Mouse (Mus musculus) heart, embryonic 10.5 days (tissue): ENCODE results near the gene Cdc42ep3. TPM values are rescaled to one million over a fixed set of nuclear protein-coding genes. Genes with fewer than 3 reads are reported as not detected.

Experiments
- DNase-seq: peaks from one replicate; pipeline ENCODE4 v3.0.0-alpha.2; 2017; ENCODE audit warnings: low spot score
- H3K27ac ChIP-seq: fragments of 300-500 bp; sonication (generic); 2 replicates; pipeline ENCODE4 v1.5.1; 2016; ENCODE audit warnings: mild to moderate bottlenecking
- H3K27me3 ChIP-seq: fragments of 300-500 bp; sonication (generic); 2 replicates; pipeline ENCODE4 v1.6.1; 2016; ENCODE audit warnings: mild to moderate bottlenecking; ENCODE audit not compliant: poor library complexity, insufficient read depth, severe bottlenecking
- H3K36me3 ChIP-seq: fragments of 300-500 bp; sonication (generic); 2 replicates; pipeline ENCODE4 v1.6.1; 2016; ENCODE audit warnings: mild to moderate bottlenecking, moderate library complexity
- H3K4me1 ChIP-seq: fragments of 300-500 bp; sonication (generic); 2 replicates; pipeline ENCODE4 v1.6.1; 2016; ENCODE audit warnings: mild to moderate bottlenecking
- H3K4me3 ChIP-seq: fragments of 300-500 bp; sonication (generic); 2 replicates; pipeline ENCODE4 v1.5.1; 2016; ENCODE audit warnings: mild to moderate bottlenecking, moderate library complexity
- H3K9me3 ChIP-seq: fragments of 300-500 bp; sonication (generic); 2 replicates; pipeline ENCODE4 v1.6.1; 2016; ENCODE audit warnings: mild to moderate bottlenecking, moderate library complexity
- WGBS: fragments of 180-500 bp; shearing (Covaris S2); methylation state at CpG from one replicate; pipeline ENCODE4 v1.1.7; 2016; 5-methylcytosine and 5-hydroxymethylcytosine counted together
- polyA plus RNA-seq: library from polyadenylated mRNA; unstranded; fragments of >200 nt; fragmentation: Nextera tagmentation; extraction: Ambion mirVana; gene quantifications from 2 replicates; pipeline ENCODE4 v1.2.1, GENCODE M21; 2016

Gene Cdc42ep3
- polyA plus RNA-seq, 1 experiment from 2014 or later, result 27.8 TPM

- Histone ChIP-seq H3K27me3 (no peaks in the 10 kb centered on the region), H3K9me3 (no peaks in the 10 kb centered on the region), H3K36me3 (peaks cover 19% of the 10 kb centered on the region), H3K27ac (no peak overlapping the region), H3K4me3 (no peak overlapping the region), H3K4me1 (peaks cover 23% of the 10 kb centered on the region)
- DNase-seq, result no peak
- 86% methylated on average over 11 of the region's 11 CpGs for WGBS
Measured at GRCm38 (mm10) chr17:79334701-79335100, 20.2 kb downstream of the Cdc42ep3 start.

- H3K4me3 ChIP-seq, result no peak overlapping the region
- 66% methylated on average over 9 of the region's 9 CpGs for WGBS
- H3K27me3 ChIP-seq, result no peaks in the 10 kb centered on the region
- peaks cover 13% of the 10 kb centered on the region for H3K4me1 ChIP-seq
- peaks cover 19% of the 10 kb centered on the region for H3K36me3 ChIP-seq
- no peaks in the 10 kb centered on the region for H3K9me3 ChIP-seq
- peak; percentile 33 for DNase-seq
- H3K27ac ChIP-seq, result no peak overlapping the region
Measured at GRCm38 (mm10) chr17:79333650-79334049, 21.2 kb downstream of the Cdc42ep3 start.

- H3K4me1 ChIP-seq, result peaks cover 5% of the 10 kb centered on the region
- no peak overlapping the region for H3K4me3 ChIP-seq
- H3K9me3 ChIP-seq, result no peaks in the 10 kb centered on the region
- WGBS, result 78% methylated on average over 3 of the region's 3 CpGs
- H3K27me3 ChIP-seq, result no peaks in the 10 kb centered on the region
- DNase-seq, result peak; percentile 41
- H3K36me3 ChIP-seq, result peaks cover 19% of the 10 kb centered on the region
- H3K27ac ChIP-seq, result no peak overlapping the region
Measured at GRCm38 (mm10) chr17:79332864-79333263, 22.0 kb downstream of the Cdc42ep3 start.

GRCm38 (mm10) chr17:79330397-79330796 is 24.5 kb downstream of the Cdc42ep3 start:
- DNase-seq, result peak; percentile 28
- Histone ChIP-seq H3K27ac (no peak overlapping the region), H3K9me3 (no peaks in the 10 kb centered on the region), H3K4me1 (no peaks in the 10 kb centered on the region), H3K4me3 (no peak overlapping the region), H3K27me3 (no peaks in the 10 kb centered on the region; the same call in 1 of the 2 replicates), H3K36me3 (peaks cover 19% of the 10 kb centered on the region)
- WGBS, result 100% methylated on average over 2 of the region's 2 CpGs

- no peaks in the 10 kb centered on the region for H3K9me3 ChIP-seq
- H3K4me3 ChIP-seq, result no peak overlapping the region
- DNase-seq, result no peak
- 81% methylated on average over 4 of the region's 4 CpGs for WGBS
- H3K36me3 ChIP-seq, result no peaks in the 10 kb centered on the region
- no peaks in the 10 kb centered on the region for H3K4me1 ChIP-seq
- no peaks in the 10 kb centered on the region; the same call in 1 of the 2 replicates for H3K27me3 ChIP-seq
- H3K27ac ChIP-seq, result no peak overlapping the region
Measured at GRCm38 (mm10) chr17:79326868-79327376, 28.0 kb downstream of the Cdc42ep3 start.

GRCm38 (mm10) chr17:79317085-79317751 is 37.7 kb downstream of the Cdc42ep3 start:
- WGBS, result 70% methylated on average over 12 of the region's 12 CpGs
- H3K27me3 ChIP-seq, result no peaks in the 10 kb centered on the region
- H3K27ac ChIP-seq, result no peak overlapping the region
- no peaks in the 10 kb centered on the region for H3K4me1 ChIP-seq
- H3K4me3 ChIP-seq, result no peak overlapping the region
- no peaks in the 10 kb centered on the region for H3K9me3 ChIP-seq
- no peak for DNase-seq
- H3K36me3 ChIP-seq, result no peaks in the 10 kb centered on the region

GRCm38 (mm10) chr17:79315415-79316094 is 39.3 kb downstream of the Cdc42ep3 start:
- 87% methylated on average over 4 of the region's 4 CpGs for WGBS
- no peaks in the 10 kb centered on the region for H3K27me3 ChIP-seq
- no peak overlapping the region for H3K4me3 ChIP-seq
- H3K9me3 ChIP-seq, result no peaks in the 10 kb centered on the region
- no peak for DNase-seq
- no peaks in the 10 kb centered on the region for H3K4me1 ChIP-seq
- no peak overlapping the region for H3K27ac ChIP-seq
- no peaks in the 10 kb centered on the region for H3K36me3 ChIP-seq

- WGBS, result 78% methylated on average over 1 of the region's 1 CpGs
Measured at GRCm38 (mm10) chr17:79310465-79310864, 44.4 kb downstream of the Cdc42ep3 start.

GRCm38 (mm10) chr17:79309506-79309905 is 45.4 kb downstream of the Cdc42ep3 start:
- DNase-seq, result no peak
- no peaks in the 10 kb centered on the region for H3K36me3 ChIP-seq
- H3K27me3 ChIP-seq, result no peaks in the 10 kb centered on the region
- no peaks in the 10 kb centered on the region for H3K4me1 ChIP-seq
- no peak overlapping the region for H3K27ac ChIP-seq
- no peaks in the 10 kb centered on the region for H3K9me3 ChIP-seq
- no peak overlapping the region for H3K4me3 ChIP-seq
- WGBS, result 89% methylated on average over 1 of the region's 1 CpGs

More at GRCm38 (mm10) chr17:79310465-79310864, 44.4 kb downstream of the Cdc42ep3 start:
- H3K4me3 ChIP-seq, result no peak overlapping the region
- no peaks in the 10 kb centered on the region for H3K4me1 ChIP-seq
- H3K27me3 ChIP-seq, result no peaks in the 10 kb centered on the region
- DNase-seq, result no peak
- H3K36me3 ChIP-seq, result no peaks in the 10 kb centered on the region
- H3K9me3 ChIP-seq, result no peaks in the 10 kb centered on the region
- H3K27ac ChIP-seq, result no peak overlapping the region

- H3K27ac ChIP-seq, result no peak overlapping the region
- no peak overlapping the region for H3K4me3 ChIP-seq
- H3K9me3 ChIP-seq, result no peaks in the 10 kb centered on the region
- H3K4me1 ChIP-seq, result peaks cover 2% of the 10 kb centered on the region; the same call in 1 of the 2 replicates
- H3K36me3 ChIP-seq, result no peaks in the 10 kb centered on the region
- H3K27me3 ChIP-seq, result no peaks in the 10 kb centered on the region
- WGBS, result 89% methylated on average over 7 of the region's 7 CpGs
- no peak for DNase-seq
Measured at GRCm38 (mm10) chr17:79305644-79306043, 49.2 kb downstream of the Cdc42ep3 start.

- H3K27ac ChIP-seq, result no peak overlapping the region
Measured at GRCm38 (mm10) chr17:79303744-79304497, 51.0 kb downstream of the Cdc42ep3 start.

GRCm38 (mm10) chr17:79303238-79303637 is 51.7 kb downstream of the Cdc42ep3 start:
- 83% methylated on average over 3 of the region's 3 CpGs for WGBS

More at GRCm38 (mm10) chr17:79303744-79304497, 51.0 kb downstream of the Cdc42ep3 start:
- no peak for DNase-seq
- Histone ChIP-seq H3K36me3 (no peaks in the 10 kb centered on the region), H3K9me3 (no peaks in the 10 kb centered on the region), H3K4me3 (no peak overlapping the region), H3K27me3 (no peaks in the 10 kb centered on the region), H3K4me1 (peaks cover 9% of the 10 kb centered on the region; the same call in 1 of the 2 replicates)
- WGBS, result 88% methylated on average over 17 of the region's 17 CpGs

More at GRCm38 (mm10) chr17:79303238-79303637, 51.7 kb downstream of the Cdc42ep3 start:
- Histone ChIP-seq H3K27ac (no peak overlapping the region), H3K4me1 (peaks cover 9% of the 10 kb centered on the region; the same call in 1 of the 2 replicates), H3K27me3 (no peaks in the 10 kb centered on the region), H3K36me3 (no peaks in the 10 kb centered on the region), H3K9me3 (no peaks in the 10 kb centered on the region), H3K4me3 (no peak overlapping the region)
- no peak for DNase-seq
